Mouse (Mus musculus) lung, embryonic 14.5 days (tissue): ENCODE measurements around the gene Ddx49. TPM values are rescaled to one million over a fixed set of nuclear protein-coding genes. Genes with fewer than 3 reads are reported as not detected.
A peak's percentile ranks its signal among the peaks of the same experiment; 100 is the strongest.

ENCODE experiments used
- ATAC-seq: fragments of 200-750 bp; cut with Nextera tagmentation; 2 replicates; pipeline ENCODE4 v1.8.0; 2017; ENCODE audit warnings: mild to moderate bottlenecking, moderate TSS enrichment, moderate library complexity; ENCODE audit not compliant: insufficient read depth
- DNase-seq: peaks from one replicate; pipeline ENCODE4 v3.0.0-alpha.2; 2015
- H3K27ac ChIP-seq: fragments of 300-500 bp; sonication (generic); 2 replicates; pipeline ENCODE4 v1.5.1; 2014; ENCODE audit warnings: low read depth, mild to moderate bottlenecking, moderate library complexity
- H3K27me3 ChIP-seq: fragments of 300-500 bp; sonication (generic); 2 replicates; pipeline ENCODE4 v1.6.1; 2014; ENCODE audit warnings: low read length, control low read depth; ENCODE audit not compliant: insufficient read depth
- H3K36me3 ChIP-seq: fragments of 300-500 bp; sonication (generic); 2 replicates; pipeline ENCODE4 v1.6.1; 2014; ENCODE audit warnings: control low read depth; ENCODE audit not compliant: insufficient read depth
- H3K4me1 ChIP-seq: fragments of 300-500 bp; sonication (generic); 2 replicates; pipeline ENCODE4 v1.6.1; 2014; ENCODE audit warnings: antibody characterized with exemption, control low read depth; ENCODE audit not compliant: insufficient read depth
- H3K4me2 ChIP-seq: fragments of 300-500 bp; sonication (generic); 2 replicates; pipeline ENCODE4 v1.6.1; 2014; ENCODE audit warnings: mild to moderate bottlenecking
- H3K4me3 ChIP-seq: fragments of 300-500 bp; sonication (generic); 2 replicates; pipeline ENCODE4 v1.5.1; 2014; ENCODE audit warnings: low read depth, low read length
- H3K9ac ChIP-seq: fragments of 300-500 bp; sonication (generic); 2 replicates; pipeline ENCODE4 v1.6.1; 2014
- H3K9me3 ChIP-seq: fragments of 300-500 bp; sonication (generic); 2 replicates; pipeline ENCODE4 v1.6.1; 2016; ENCODE audit warnings: low read depth, low read length, control low read depth
- CTCF ChIP-seq: IDR thresholded peaks from 2 replicates; pipeline ENCODE4 v1.5.1; 2016; ENCODE audit warnings: antibody characterized with exemption, low read depth
- WGBS: fragments of 180-500 bp; shearing (Covaris S2); extraction: QIAGEN DNeasy Blood & Tissue Kit; methylation state at CpG from one replicate; pipeline ENCODE4 v1.1.7; 2014; 5-methylcytosine and 5-hydroxymethylcytosine counted together
- polyA plus RNA-seq: library from polyadenylated mRNA; unstranded; fragments of >200 nt; fragmentation: Nextera tagmentation; extraction: Ambion mirVana; gene quantifications from 2 replicates; pipeline ENCODE4 v1.2.1, GENCODE M21; 2014

Ddx49 gene
- polyA plus RNA-seq, 1 experiment from 2014 or later, result 47.9 TPM

DNA sequence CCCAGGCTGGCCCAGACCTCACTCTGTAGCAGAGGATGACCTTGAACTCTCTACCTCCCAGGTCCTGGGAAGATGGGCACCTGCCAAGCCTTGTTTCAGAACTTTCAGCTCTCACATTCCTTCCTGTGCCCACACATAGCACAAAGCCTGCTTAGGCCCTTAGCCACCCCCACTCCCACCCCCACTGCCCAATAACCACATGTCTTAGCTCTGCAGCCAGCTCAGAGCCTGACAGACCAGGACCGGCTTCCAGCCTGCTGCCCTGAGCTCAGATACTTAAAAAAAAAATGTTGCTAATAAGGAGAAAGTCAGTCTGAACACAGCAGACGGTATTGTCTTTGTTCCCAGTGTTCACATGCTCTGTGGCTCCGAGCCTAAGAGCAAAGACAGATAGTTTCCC lies 21.3 kb downstream of the Ddx49 start:
- Histone ChIP-seq H3K9me3 (no peaks in the 10 kb centered on the region), H3K4me3 (no peak overlapping the region), H3K4me2 (no peak overlapping the region), H3K4me1 (no peaks in the 10 kb centered on the region; the same call in 1 of the 2 replicates), H3K27me3 (no peaks in the 10 kb centered on the region), H3K9ac (no peak overlapping the region), H3K36me3 (peaks cover 15% of the 10 kb centered on the region), H3K27ac (peak overlapping the region; percentile 79)
- DNase-seq (no peak), ATAC-seq (no peak)
- 18% methylated on average over 3 of the region's 3 CpGs for WGBS
- TF ChIP-seq CTCF, result no peak

GRCm38 (mm10) chr8:70279266-70279665 lies 23.0 kb downstream of the Ddx49 start:
- no peaks in the 10 kb centered on the region for H3K36me3 ChIP-seq
- no peaks in the 10 kb centered on the region; the same call in 1 of the 2 replicates for H3K4me1 ChIP-seq
- no peak for TF ChIP-seq CTCF

GRCm38 (mm10) chr8:70278175-70278574 lies 24.1 kb downstream of the Ddx49 start:
- ATAC-seq (no peak), DNase-seq (no peak)
- no peak overlapping the region for H3K27ac ChIP-seq
- no peaks in the 10 kb centered on the region; the same call in 1 of the 2 replicates for H3K4me1 ChIP-seq
- no peak overlapping the region for H3K4me2 ChIP-seq
- no peak for TF ChIP-seq CTCF
- H3K4me3 ChIP-seq, result no peak overlapping the region
- no peaks in the 10 kb centered on the region for H3K9me3 ChIP-seq
- WGBS, result 50% methylated on average over 15 of the region's 15 CpGs
- peak overlapping the region; percentile 3; the same call in 1 of the 2 replicates for H3K9ac ChIP-seq
- H3K27me3 ChIP-seq, result no peaks in the 10 kb centered on the region
- H3K36me3 ChIP-seq, result no peaks in the 10 kb centered on the region

More at GRCm38 (mm10) chr8:70279266-70279665, 23.0 kb downstream of the Ddx49 start:
- ATAC-seq (no peak), DNase-seq (no peak)
- no peak overlapping the region for H3K9ac ChIP-seq
- peak overlapping the region; percentile 19; the same call in 1 of the 2 replicates for H3K27ac ChIP-seq
- 57% methylated on average over 8 of the region's 8 CpGs for WGBS
- H3K27me3 ChIP-seq, result no peaks in the 10 kb centered on the region
- no peaks in the 10 kb centered on the region for H3K9me3 ChIP-seq
- no peak overlapping the region for H3K4me2 ChIP-seq
- no peak overlapping the region for H3K4me3 ChIP-seq

- Histone ChIP-seq H3K9ac (no peak overlapping the region), H3K27me3 (no peaks in the 10 kb centered on the region), H3K9me3 (no peaks in the 10 kb centered on the region), H3K27ac (0 out of 2 replicates have a peak overlapping the region, but pooled peaks have one; percentile 33), H3K4me2 (no peak overlapping the region), H3K4me3 (no peak overlapping the region), H3K36me3 (no peaks in the 10 kb centered on the region), H3K4me1 (no peaks in the 10 kb centered on the region; the same call in 1 of the 2 replicates)
- no peak for TF ChIP-seq CTCF
- peak; percentile 60 for DNase-seq
- WGBS, result 63% methylated on average over 3 of the region's 3 CpGs
- ATAC-seq, result peak; percentile 65
Observed at GRCm38 (mm10) chr8:70276476-70276875, 25.8 kb downstream of the Ddx49 start.

DNA sequence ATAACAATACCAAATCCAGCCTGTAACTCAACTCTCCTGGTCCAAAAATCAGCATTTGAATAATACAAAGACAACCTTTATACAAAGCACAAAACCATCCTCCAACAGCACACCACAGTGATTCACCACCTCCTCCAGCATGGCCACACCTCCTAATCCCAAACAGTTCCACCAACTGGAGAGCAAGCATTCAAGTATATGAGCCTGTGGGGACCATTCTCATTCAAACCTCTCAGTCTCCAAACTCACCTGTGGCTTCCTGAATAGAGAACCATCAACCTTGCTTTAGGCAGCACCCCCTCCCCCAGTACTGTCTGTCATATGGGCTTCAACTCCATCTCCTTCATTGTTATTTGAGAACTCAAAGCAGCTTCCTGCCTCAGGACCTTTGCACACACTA lies 27.9 kb downstream of the Ddx49 start:
- Histone ChIP-seq H3K27me3 (no peaks in the 10 kb centered on the region), H3K4me1 (no peaks in the 10 kb centered on the region), H3K9ac (no peak overlapping the region), H3K9me3 (no peaks in the 10 kb centered on the region), H3K36me3 (no peaks in the 10 kb centered on the region), H3K27ac (no peak overlapping the region), H3K4me2 (no peak overlapping the region), H3K4me3 (no peak overlapping the region)
- ATAC-seq (no peak), DNase-seq (no peak)
- TF ChIP-seq CTCF, result no peak

DNA sequence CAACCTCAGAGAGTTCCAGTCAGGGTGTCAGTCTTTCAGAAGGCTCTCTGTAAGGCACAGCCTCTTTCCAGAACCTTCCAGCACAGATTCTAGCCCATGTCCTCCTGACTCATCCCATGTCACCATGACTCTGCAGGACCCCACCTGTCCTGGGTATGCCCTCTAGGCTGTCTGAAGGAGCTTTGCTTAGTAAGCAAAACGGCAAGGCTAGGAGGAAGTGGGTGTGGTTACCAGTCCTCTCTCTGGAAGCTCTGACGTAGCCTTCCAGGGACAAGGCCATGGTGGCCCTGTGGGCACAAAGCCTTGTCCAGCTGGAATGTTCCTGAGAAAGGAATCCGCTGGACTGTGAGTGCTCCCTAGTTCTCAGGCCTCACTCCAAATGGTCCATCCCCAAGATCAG lies 29.3 kb downstream of the Ddx49 start:
- Histone ChIP-seq H3K4me1 (no peaks in the 10 kb centered on the region), H3K36me3 (no peaks in the 10 kb centered on the region), H3K4me2 (no peak overlapping the region), H3K4me3 (no peak overlapping the region), H3K27ac (no peak overlapping the region), H3K9me3 (no peaks in the 10 kb centered on the region), H3K9ac (no peak overlapping the region), H3K27me3 (no peaks in the 10 kb centered on the region)
- 41% methylated on average over 3 of the region's 3 CpGs for WGBS
- DNase-seq (peak; percentile 46), ATAC-seq (peak; percentile 39)
- TF ChIP-seq CTCF, result no peak

DNA sequence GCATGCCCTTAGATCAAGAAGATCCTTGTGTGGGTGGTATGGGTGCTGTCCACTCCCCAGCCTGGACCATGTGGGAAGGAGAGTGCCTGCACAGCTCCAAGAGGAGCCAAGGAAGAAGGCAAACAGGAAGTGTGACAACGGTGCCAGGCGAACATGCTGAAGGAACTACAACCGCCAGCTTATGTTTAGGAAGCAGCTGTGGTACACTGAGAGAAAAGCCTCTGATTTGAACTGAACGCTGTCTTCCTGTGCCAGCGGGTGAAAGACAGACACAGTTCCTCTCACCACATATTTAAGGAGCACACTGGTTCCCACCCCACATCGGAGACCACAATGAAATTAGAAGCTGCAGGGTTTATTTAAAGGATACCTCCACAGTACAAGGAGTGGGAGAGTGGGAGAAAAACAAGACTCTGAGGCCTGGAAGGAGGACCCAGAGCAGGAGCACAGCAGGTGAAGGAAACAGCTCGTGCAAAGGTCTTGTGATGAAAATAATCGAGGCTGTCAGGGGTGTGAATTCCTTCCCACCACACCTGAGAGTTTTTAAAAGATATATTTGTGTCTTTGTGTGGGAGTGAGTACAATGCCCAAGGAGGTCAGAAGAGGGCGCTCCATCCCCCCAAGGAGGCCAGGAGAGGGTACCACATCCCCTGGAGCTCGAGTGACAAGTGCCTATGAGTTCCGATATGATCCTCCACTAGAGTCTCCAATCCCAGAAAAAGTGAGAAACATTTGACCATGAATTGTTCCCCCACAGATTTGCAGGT lies 33.3 kb downstream of the Ddx49 start:
- TF ChIP-seq CTCF, result peak; percentile 52
- DNase-seq, result peak; percentile 34
- no peaks in the 10 kb centered on the region for H3K27me3 ChIP-seq
- H3K4me3 ChIP-seq, result no peak overlapping the region
- peaks cover 16% of the 10 kb centered on the region for H3K36me3 ChIP-seq
- no peaks in the 10 kb centered on the region for H3K9me3 ChIP-seq
- no peak overlapping the region for H3K4me2 ChIP-seq
- ATAC-seq, result no peak
- H3K4me1 ChIP-seq, result no peaks in the 10 kb centered on the region
- WGBS, result 42% methylated on average over 11 of the region's 11 CpGs
- H3K27ac ChIP-seq, result no peak overlapping the region
- H3K9ac ChIP-seq, result no peak overlapping the region
